Mouse (Mus musculus) liver, embryonic 15.5 days (tissue): ENCODE measurements around the gene Miga2. TPM values are rescaled to one million over a fixed set of nuclear protein-coding genes. Genes with fewer than 3 reads are reported as not detected.
A peak's percentile ranks its signal among the peaks of the same experiment; 100 is the strongest.

Experiments used
- ATAC-seq: fragments of 200-750 bp; cut with Nextera tagmentation; 2 replicates; pipeline ENCODE4 v1.8.0; 2017; ENCODE audit warnings: moderate number of reproducible peaks, mild to moderate bottlenecking, moderate library complexity; ENCODE audit not compliant: insufficient read depth
- H3K27ac ChIP-seq: fragments of 300-500 bp; sonication (generic); replicated peaks from 2 replicates; pipeline ENCODE4 v1.5.1; 2015; ENCODE audit warnings: mild to moderate bottlenecking, inconsistent platforms
- H3K27me3 ChIP-seq: fragments of 300-500 bp; sonication (generic); 2 replicates; pipeline ENCODE4 v1.6.1; 2015; ENCODE audit warnings: mild to moderate bottlenecking, inconsistent platforms
- H3K36me3 ChIP-seq: fragments of 300-500 bp; sonication (generic); replicated peaks from 2 replicates; pipeline ENCODE4 v1.6.1; 2015; ENCODE audit warnings: moderate library complexity, mild to moderate bottlenecking, inconsistent platforms
- H3K4me1 ChIP-seq: fragments of 300-500 bp; sonication (generic); replicated peaks from 2 replicates; pipeline ENCODE4 v1.6.1; 2015; ENCODE audit warnings: inconsistent platforms
- H3K4me2 ChIP-seq: fragments of 300-500 bp; sonication (generic); 2 replicates; pipeline ENCODE4 v1.6.1; 2015; ENCODE audit warnings: moderate library complexity, mild to moderate bottlenecking, inconsistent platforms
- H3K4me3 ChIP-seq: fragments of 300-500 bp; sonication (generic); replicated peaks from 2 replicates; pipeline ENCODE4 v1.5.1; 2015; ENCODE audit warnings: mild to moderate bottlenecking, inconsistent platforms
- H3K9ac ChIP-seq: fragments of 300-500 bp; sonication (generic); 2 replicates; pipeline ENCODE4 v1.6.1; 2015; ENCODE audit warnings: moderate library complexity, mild to moderate bottlenecking, inconsistent platforms
- H3K9me3 ChIP-seq: fragments of 300-500 bp; sonication (generic); replicated peaks from 2 replicates; pipeline ENCODE4 v1.6.1; 2016; ENCODE audit warnings: inconsistent platforms
- WGBS: fragments of 180-500 bp; shearing (Covaris S2); methylation state at CpG from one replicate; pipeline ENCODE4 v1.1.7; 2015; ENCODE audit warnings: mixed read lengths; ENCODE audit not compliant: insufficient replicate concordance; 5-methylcytosine and 5-hydroxymethylcytosine counted together
- polyA plus RNA-seq: library from polyadenylated mRNA; unstranded; fragments of >200 nt; fragmentation: Nextera tagmentation; extraction: Ambion mirVana; gene quantifications from 2 replicates; pipeline ENCODE4 v1.2.1, GENCODE M21; 2015

Gene Miga2
- polyA plus RNA-seq, 1 experiment from 2014 or later, result 7.5 TPM

DNA sequence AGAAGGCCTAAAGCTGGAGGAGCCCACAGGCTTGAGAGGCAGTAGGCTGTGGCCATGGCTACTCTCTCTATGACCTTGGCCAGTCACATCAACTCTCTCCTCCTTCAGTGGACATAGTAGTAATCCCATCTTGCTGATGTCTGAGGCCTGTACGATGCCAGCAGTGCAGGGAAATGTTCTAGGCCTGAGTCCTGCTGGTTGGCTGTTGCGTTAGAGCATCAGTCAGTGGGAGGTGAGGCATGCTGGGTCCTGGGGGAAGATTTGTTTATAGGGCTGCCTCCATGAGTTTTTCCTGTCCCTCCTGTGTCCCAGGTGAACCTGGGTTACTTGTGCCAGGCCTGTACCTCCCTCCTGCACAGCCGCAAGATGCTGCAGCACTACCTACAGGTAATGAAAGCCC is 22.0 kb upstream of the Miga2 start:
- Histone ChIP-seq H3K27ac (no peak overlapping the region), H3K9me3 (no peaks in the 10 kb centered on the region), H3K36me3 (peaks cover 86% of the 10 kb centered on the region), H3K4me2 (no peak overlapping the region), H3K4me1 (no peaks in the 10 kb centered on the region), H3K4me3 (no peak overlapping the region), H3K27me3 (no peaks in the 10 kb centered on the region), H3K9ac (no peak overlapping the region)
- WGBS, result 90% methylated on average over 3 of the region's 3 CpGs
- no peak for ATAC-seq

GRCm38 (mm10) chr2:30342544-30342943 is 21.5 kb upstream of the Miga2 start:
- peaks cover 81% of the 10 kb centered on the region for H3K36me3 ChIP-seq
- no peak for ATAC-seq
- no peak overlapping the region for H3K4me3 ChIP-seq
- no peak overlapping the region for H3K27ac ChIP-seq
- H3K4me2 ChIP-seq, result no peak overlapping the region
- WGBS, result 85% methylated on average over 7 of the region's 7 CpGs
- H3K9ac ChIP-seq, result no peak overlapping the region
- no peaks in the 10 kb centered on the region for H3K4me1 ChIP-seq
- H3K27me3 ChIP-seq, result no peaks in the 10 kb centered on the region
- H3K9me3 ChIP-seq, result no peaks in the 10 kb centered on the region

DNA sequence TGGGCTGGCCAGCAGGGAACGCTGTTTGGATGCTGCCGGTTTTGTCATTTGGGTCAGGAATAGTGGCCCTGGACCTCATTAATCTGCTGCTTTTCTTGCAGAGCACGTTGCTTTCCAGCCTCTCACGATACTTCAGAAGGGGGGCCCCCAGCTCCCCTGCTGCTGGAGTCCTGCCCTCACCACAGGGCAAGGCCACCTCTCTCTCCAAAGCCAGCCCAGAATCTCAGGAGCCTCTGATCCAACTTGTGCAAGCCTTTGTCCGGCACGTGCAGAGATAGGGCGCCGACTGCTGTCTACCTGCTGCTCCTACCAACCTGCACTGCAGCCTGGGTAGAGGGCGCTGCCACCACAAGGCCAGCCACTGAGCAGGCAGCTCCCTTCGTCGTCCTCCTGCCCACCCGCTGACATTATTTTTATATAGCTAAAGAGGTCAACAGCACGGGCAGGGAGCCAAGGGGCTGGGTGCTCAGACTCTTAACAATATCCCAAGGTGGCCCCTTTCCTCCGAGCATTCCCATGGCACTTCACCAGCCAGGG is 20.4 kb upstream of the Miga2 start:
- H3K9ac ChIP-seq, result no peak overlapping the region
- no peak overlapping the region for H3K27ac ChIP-seq
- WGBS, result 78% methylated on average over 14 of the region's 14 CpGs
- H3K27me3 ChIP-seq, result no peaks in the 10 kb centered on the region
- no peak for ATAC-seq
- no peak overlapping the region for H3K4me2 ChIP-seq
- H3K36me3 ChIP-seq, result peaks cover 74% of the 10 kb centered on the region
- H3K4me1 ChIP-seq, result no peaks in the 10 kb centered on the region
- no peak overlapping the region for H3K4me3 ChIP-seq
- no peaks in the 10 kb centered on the region for H3K9me3 ChIP-seq

DNA sequence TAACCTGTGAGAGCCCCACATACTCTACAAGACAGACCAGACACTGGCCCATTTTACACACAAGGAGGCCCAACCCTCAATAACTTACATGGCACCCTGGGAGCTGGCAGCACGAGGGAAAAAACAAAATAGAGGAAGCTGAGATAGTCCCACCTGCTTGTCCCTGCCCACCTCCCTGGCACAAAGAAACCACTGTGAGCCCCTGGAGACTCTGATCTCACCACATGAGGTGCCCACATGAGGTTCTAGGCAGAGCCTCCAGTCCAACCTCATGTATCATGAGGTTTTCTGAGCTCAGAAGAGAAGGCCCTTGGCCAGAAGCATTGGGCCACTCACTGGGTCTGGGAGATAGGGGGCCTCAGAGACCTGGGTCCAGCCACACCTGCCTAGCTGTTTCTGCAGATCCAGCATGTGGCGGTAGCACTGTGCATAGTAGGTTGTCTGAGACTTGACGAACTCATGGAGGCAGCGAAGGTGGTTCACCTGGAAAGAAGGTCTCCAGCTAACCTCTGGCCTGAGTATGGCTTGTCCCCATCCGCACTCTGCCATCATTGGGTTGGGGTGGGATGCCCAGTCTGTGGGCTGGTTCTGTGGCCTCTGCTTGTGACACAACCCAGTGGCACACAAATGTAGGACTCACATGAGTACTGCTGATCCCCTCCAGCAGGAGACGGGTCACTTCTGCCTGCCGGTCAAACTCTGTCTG is 17.9 kb upstream of the Miga2 start:
- H3K27ac ChIP-seq, result no peak overlapping the region
- WGBS, result 74% methylated on average over 7 of the region's 7 CpGs
- no peaks in the 10 kb centered on the region for H3K9me3 ChIP-seq
- no peak overlapping the region for H3K9ac ChIP-seq
- H3K36me3 ChIP-seq, result peaks cover 61% of the 10 kb centered on the region
- H3K4me2 ChIP-seq, result no peak overlapping the region
- ATAC-seq, result no peak
- no peak overlapping the region for H3K4me3 ChIP-seq
- H3K27me3 ChIP-seq, result no peaks in the 10 kb centered on the region
- H3K4me1 ChIP-seq, result no peaks in the 10 kb centered on the region

DNA sequence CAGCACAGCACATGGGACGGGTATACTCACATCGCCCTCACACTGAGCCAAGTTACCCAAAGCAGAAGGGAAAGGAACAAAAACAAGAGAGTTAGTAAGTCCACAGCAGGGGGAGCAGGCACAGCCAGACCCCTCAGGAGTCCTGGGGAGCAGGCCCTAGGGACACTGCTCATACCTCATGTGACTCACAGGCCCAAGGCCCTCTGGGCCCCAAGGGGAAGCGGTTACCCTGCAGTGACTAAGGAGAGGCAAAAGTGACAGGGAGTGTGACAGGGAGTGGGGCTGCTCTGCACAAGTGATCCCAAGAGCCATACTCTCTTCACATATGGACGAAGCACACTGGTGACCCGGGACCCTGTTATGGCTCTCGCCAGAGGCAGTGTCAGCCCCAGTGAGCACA is 14.8 kb upstream of the Miga2 start:
- peaks cover 35% of the 10 kb centered on the region for H3K36me3 ChIP-seq
- H3K4me3 ChIP-seq, result no peak overlapping the region
- ATAC-seq, result no peak
- no peak overlapping the region for H3K27ac ChIP-seq
- no peak overlapping the region for H3K4me2 ChIP-seq
- H3K9ac ChIP-seq, result no peak overlapping the region
- no peaks in the 10 kb centered on the region for H3K9me3 ChIP-seq
- H3K4me1 ChIP-seq, result no peaks in the 10 kb centered on the region
- 73% methylated on average over 6 of the region's 6 CpGs for WGBS
- no peaks in the 10 kb centered on the region for H3K27me3 ChIP-seq

- Histone ChIP-seq H3K27me3 (no peaks in the 10 kb centered on the region), H3K4me1 (peaks cover 3% of the 10 kb centered on the region; the same call in 1 of the 2 replicates), H3K36me3 (peaks cover 20% of the 10 kb centered on the region; the same call in 1 of the 2 replicates), H3K27ac (no peak overlapping the region), H3K4me2 (no peak overlapping the region), H3K9me3 (no peaks in the 10 kb centered on the region), H3K4me3 (no peak overlapping the region), H3K9ac (no peak overlapping the region)
- 72% methylated on average over 2 of the region's 2 CpGs for WGBS
- ATAC-seq, result no peak
Measured at GRCm38 (mm10) chr2:30351149-30351548, 12.9 kb upstream of the Miga2 start.

GRCm38 (mm10) chr2:30355861-30356260 is 8.2 kb upstream of the Miga2 start:
- Histone ChIP-seq H3K27me3 (no peaks in the 10 kb centered on the region), H3K9me3 (no peaks in the 10 kb centered on the region), H3K36me3 (0 out of 2 replicates have a peak, but pooled peaks cover 5% of the 10 kb centered on the region), H3K4me2 (no peak overlapping the region), H3K4me1 (peaks cover 36% of the 10 kb centered on the region), H3K9ac (no peak overlapping the region), H3K27ac (no peak overlapping the region), H3K4me3 (no peak overlapping the region)
- 53% methylated on average over 4 of the region's 4 CpGs for WGBS
- ATAC-seq, result no peak

DNA sequence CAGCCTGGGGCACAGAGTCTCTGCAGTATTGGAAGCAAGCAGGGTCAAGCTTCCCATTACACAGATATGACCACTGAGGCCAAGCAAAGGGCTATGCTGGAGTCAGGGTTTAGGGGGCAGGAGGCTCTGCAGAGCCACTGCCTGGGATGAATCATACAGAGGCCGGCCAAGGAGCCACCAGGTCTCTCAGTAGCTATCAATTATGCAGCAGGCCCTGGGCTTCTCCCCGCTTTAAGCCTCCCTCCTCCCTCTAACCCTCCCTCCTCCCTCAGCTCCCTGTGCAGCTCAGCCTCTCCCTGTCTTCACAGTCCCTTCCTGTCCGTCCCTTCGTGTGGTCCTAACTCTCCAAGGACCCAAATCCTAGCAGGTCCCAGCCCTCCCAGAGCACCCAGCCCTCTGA is 7.8 kb upstream of the Miga2 start:
- WGBS, result 51% methylated on average over 4 of the region's 4 CpGs
- H3K4me1 ChIP-seq, result peaks cover 36% of the 10 kb centered on the region
- ATAC-seq, result no peak
- 0 out of 2 replicates have a peak, but pooled peaks cover 5% of the 10 kb centered on the region for H3K36me3 ChIP-seq
- no peaks in the 10 kb centered on the region for H3K9me3 ChIP-seq
- no peak overlapping the region for H3K9ac ChIP-seq
- no peaks in the 10 kb centered on the region for H3K27me3 ChIP-seq
- no peak overlapping the region for H3K27ac ChIP-seq
- no peak overlapping the region for H3K4me2 ChIP-seq
- no peak overlapping the region for H3K4me3 ChIP-seq

- H3K4me3 ChIP-seq, result no peak overlapping the region
- H3K4me2 ChIP-seq, result no peak overlapping the region
- no peak overlapping the region for H3K9ac ChIP-seq
- no peaks in the 10 kb centered on the region for H3K9me3 ChIP-seq
- H3K27ac ChIP-seq, result no peak overlapping the region
- H3K4me1 ChIP-seq, result peaks cover 36% of the 10 kb centered on the region
- WGBS, result 64% methylated on average over 9 of the region's 9 CpGs
- no peak for ATAC-seq
- no peaks in the 10 kb centered on the region for H3K27me3 ChIP-seq
- 0 out of 2 replicates have a peak, but pooled peaks cover 5% of the 10 kb centered on the region for H3K36me3 ChIP-seq
Measured at GRCm38 (mm10) chr2:30356906-30357305, 7.1 kb upstream of the Miga2 start.

DNA sequence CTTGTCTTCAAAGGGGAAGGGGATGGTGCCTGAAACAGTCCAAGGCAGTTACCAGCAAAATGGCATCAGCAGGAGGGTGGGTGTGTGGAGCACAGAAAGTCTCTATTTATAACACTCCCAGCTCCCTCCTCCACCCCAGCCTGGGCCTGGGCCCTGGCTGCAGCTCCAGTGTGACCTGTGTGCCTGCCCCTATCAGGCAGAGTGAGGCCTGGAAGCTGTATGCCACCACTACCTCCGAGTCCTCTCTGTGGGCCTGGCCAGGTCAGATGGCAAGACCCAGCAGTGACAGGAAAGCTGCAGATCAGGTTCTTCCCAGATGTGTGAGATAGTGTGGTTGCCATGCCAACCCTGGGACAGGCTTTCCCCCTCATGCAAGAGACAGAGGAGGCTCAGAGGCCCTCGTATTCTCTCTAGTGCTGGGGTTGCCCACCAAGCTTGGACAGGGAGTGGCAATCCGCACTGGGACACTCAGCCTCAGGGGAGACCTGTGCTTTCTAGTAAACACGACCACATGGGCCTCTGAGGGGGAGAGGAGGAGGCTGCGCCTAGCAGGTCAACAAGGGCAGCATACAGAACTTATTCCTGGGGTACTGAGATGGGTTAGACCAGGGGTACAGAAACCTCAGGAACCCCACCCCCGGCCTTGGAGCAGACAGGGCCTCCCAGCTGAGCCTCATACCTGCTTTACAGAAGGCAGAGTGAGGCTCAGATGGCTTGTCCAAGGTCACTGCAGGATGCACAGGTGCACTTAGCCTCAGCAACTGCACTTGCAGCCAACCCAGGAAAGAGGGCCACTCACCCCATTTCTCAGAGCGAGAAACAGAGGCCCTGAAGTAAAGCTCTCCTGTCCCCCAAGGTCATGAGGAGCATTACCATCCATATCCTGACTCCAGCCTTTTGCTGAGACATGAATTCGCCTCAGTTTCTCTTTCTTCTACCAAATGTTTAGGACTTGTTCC is 6.2 kb upstream of the Miga2 start:
- Histone ChIP-seq H3K27me3 (no peaks in the 10 kb centered on the region), H3K36me3 (0 out of 2 replicates have a peak, but pooled peaks cover 5% of the 10 kb centered on the region), H3K27ac (peak overlapping the region; percentile 53), H3K9me3 (no peaks in the 10 kb centered on the region), H3K9ac (peak overlapping the region; percentile 73), H3K4me3 (peak overlapping the region; percentile 82), H3K4me1 (peaks cover 36% of the 10 kb centered on the region), H3K4me2 (peak overlapping the region; percentile 98)
- ATAC-seq, result no peak
- 56% methylated on average over 8 of the region's 8 CpGs for WGBS
